Mouse (Mus musculus) MEL (cell line): Measurements from ENCODE around the gene Fam178b.
A peak's percentile ranks its signal among the peaks of the same experiment; 100 is the strongest.

Experiments used
- CTCF ChIP-seq, 3 experiments: IDR thresholded peaks in 2 of 3; conservative IDR thresholded peaks in 1 of 3; 2 replicates each; pipeline ENCODE4 v1.5.1; 2011 to 2012; ENCODE audit warnings: low read length in 3 of 3, low read depth in 2 of 3, mild to moderate bottlenecking in 2 of 3, improper control_type of control experiment in 1 of 3, inconsistent platforms in 1 of 3, mixed read lengths in 1 of 3, moderate library complexity in 1 of 3; ENCODE audit not compliant: control insufficient read depth in 1 of 3, insufficient read depth in 1 of 3, poor library complexity in 1 of 3, severe bottlenecking in 1 of 3
- ELF1 ChIP-seq: IDR thresholded peaks from 2 replicates; pipeline ENCODE4 v1.6.1; 2014; ENCODE audit warnings: low read depth, mild to moderate bottlenecking, inconsistent platforms, low read length, improper control_type of control experiment, moderate library complexity
- EP300 ChIP-seq, 2 experiments: IDR thresholded peaks; 2 replicates each; pipeline ENCODE4 v1.6.1; 2011; ENCODE audit warnings: improper control_type of control experiment in 2 of 2, low read length in 2 of 2, low read depth in 1 of 2, mild to moderate bottlenecking in 1 of 2
- JUND ChIP-seq: IDR thresholded peaks from 2 replicates; pipeline ENCODE4 v1.6.1; 2011; ENCODE audit warnings: low read depth, mild to moderate bottlenecking, improper control_type of control experiment, low read length
- KAT2A ChIP-seq: conservative IDR thresholded peaks from 2 replicates; pipeline ENCODE4 v1.6.1; 2012; ENCODE audit warnings: low read depth, low read length, improper control_type of control experiment, inconsistent platforms
- POLR2A ChIP-seq, 2 experiments: IDR thresholded peaks; 2 replicates each; pipeline ENCODE4 v1.6.1; 2011 to 2012; ENCODE audit warnings: low read length in 2 of 2, mild to moderate bottlenecking in 2 of 2, control low read depth in 1 of 2, improper control_type of control experiment in 1 of 2, low read depth in 1 of 2, moderate library complexity in 1 of 2; ENCODE audit not compliant: control insufficient read depth in 1 of 2, insufficient read depth in 1 of 2, poor library complexity in 1 of 2

- no peak for TF ChIP-seq EP300 (IDR thresholded peaks at IDR 0.05; ENCODE audit: low read depth in 1 of 2, low read length in 2 of 2)
- TF ChIP-seq ELF1 = no peak
- no peak for TF ChIP-seq POLR2A (IDR thresholded peaks at IDR 0.05; ENCODE audit: control insufficient read depth in 1 of 2, insufficient read depth in 1 of 2, low read depth in 1 of 2, low read length in 2 of 2, poor library complexity in 1 of 2)
- TF ChIP-seq CTCF (IDR thresholded peaks at IDR 0.05 in 2 of 3, conservative IDR thresholded peaks at IDR 0.05 in 1 of 3; ENCODE audit: control insufficient read depth in 1 of 3, insufficient read depth in 1 of 3, low read depth in 2 of 3, low read length in 3 of 3, poor library complexity in 1 of 3, severe bottlenecking in 1 of 3) = peak; percentile 65 to 78 (median 70)
- no peak for TF ChIP-seq JUND
- TF ChIP-seq KAT2A = no peak
Observed at GRCm38 (mm10) chr1:36634940-36635339, 48.0 kb downstream of the Fam178b start.
